Mouse (Mus musculus): Measurements from ENCODE around the gene Atf6.
A peak's percentile ranks its signal among the peaks of the same experiment; 100 is the strongest.

Gene Atf6

DNA sequence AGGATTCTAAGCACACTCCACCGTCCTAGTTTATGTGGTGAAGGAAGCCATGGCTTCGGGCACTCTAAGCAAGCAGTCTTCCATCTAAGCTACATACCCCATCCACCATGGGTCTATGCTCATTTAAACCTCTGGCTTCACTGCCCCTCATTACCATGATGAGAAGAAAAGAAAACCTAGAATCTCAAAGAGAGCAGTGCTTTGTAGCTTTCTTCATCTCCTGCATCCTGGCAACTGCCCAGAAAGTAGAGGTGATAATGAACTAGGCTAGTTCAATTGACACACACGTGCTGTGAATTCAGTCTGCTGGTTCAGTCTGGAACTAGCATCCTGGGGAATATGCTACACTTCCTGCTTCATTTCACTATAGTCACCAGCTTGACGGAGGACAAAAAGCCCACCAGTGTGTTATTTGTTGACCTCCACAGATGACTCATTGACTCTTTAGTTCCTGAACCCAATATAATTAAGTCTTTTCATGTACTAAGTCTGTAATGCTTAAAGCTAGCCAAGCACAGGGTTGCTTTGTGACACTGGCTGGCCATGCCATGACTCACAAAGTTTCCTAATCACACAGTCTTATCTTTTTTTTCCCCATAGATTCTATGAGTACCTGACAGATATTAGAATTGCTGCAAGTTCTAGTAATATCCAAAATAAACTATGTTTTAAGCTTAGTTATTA lies 162.5 kb downstream of the Atf6 start:
- no peak for DNase-seq (ENCODE audit: low spot score)

GRCm38 (mm10) chr1:170704103-170704502 lies 163.5 kb downstream of the Atf6 start:
- no peak for DNase-seq (ENCODE audit: low spot score)

DNA sequence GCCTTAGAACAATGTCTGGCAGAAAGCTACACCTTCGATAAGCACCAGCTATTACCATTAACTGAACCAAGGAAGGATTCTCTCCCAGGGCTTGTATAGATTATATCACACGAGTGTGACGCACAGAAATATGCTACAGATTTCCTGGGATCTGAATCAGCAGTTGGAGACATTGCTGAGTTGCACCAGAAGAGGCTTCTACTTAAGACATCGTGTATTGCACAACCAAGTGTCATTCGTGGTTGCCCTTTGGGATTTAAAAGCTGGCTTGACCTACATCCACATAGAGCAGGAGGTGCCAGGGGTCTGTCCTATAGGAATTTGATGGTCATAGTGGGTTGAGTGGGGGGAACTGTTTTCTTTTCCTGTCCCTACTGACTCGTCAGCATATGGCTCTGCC lies 164.6 kb downstream of the Atf6 start:
- no peak for DNase-seq (ENCODE audit: low spot score)

- no peak for DNase-seq (ENCODE audit: low spot score)
Observed at GRCm38 (mm10) chr1:170702263-170702662, 165.3 kb downstream of the Atf6 start.

GRCm38 (mm10) chr1:170701582-170701981 lies 166.0 kb downstream of the Atf6 start:
- DNase-seq (ENCODE audit: low spot score), result no peak

DNA sequence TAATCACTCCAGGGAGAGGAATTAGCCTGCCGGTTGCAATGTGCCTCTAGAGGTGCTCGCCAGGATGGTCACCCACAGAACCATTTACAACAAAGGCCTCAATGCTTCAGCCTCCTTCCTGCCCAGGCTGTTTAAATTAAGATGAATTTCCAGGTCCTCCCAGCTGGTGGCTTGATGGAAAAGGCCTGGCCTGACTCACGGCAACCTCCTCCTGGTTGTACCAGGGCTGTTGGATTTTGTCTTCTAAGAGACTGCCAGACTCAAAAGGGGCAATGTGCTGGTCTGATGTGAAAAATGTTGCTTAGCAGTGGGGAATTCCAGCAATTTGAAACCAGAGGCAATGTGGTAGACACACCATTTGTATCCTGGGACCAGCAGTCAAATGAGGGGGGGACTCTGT lies 166.4 kb downstream of the Atf6 start:
- no peak for DNase-seq (ENCODE audit: low spot score)

DNA sequence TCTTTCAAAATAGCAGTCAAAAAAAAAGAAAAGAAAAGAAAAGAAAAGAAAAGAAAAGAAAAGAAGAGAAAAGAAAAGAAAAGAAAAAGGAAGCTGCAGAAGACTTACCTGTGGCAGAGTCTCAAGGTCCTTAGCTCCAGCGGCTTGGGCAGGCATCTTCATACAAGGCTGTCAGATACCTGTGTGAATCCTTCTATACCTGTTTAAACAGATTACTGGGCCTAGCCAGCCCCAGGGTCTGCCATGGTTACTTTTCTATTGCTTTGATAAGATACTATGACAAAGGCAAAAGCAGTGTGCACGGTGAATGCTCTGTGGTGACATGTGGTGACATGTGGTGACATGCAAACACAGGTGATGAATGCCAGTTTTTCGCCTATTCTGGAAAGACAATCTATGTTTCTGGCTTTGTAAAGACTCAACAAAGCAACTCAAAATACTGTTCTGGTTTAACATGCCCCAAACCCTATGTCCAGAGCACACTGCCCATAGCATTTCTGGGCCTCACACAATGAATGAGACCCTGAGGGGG lies 167.0 kb downstream of the Atf6 start:
- no peak for DNase-seq (ENCODE audit: low spot score)

- no peak for DNase-seq (ENCODE audit: low spot score)
Observed at GRCm38 (mm10) chr1:170699553-170699952, 168.0 kb downstream of the Atf6 start.

DNA sequence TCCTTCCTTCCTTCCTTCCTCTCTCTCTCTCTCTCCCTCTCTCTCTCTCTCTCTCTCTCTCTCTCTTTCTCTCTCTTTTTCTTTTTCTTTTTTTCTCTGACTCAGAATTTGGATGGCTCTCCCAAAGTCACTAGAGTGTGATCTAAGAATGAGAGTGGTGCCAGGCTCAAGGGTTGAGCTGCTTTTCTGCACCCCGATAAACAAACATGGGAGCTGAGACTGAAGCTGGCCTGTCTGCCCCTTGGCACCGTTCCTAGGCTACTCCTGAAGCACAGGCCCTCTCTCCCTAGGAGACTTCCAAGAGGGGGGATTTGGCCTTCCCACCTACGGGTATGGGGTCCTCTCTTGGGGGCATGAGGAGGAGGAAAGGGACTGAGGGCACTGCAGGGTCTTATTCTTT lies 168.8 kb downstream of the Atf6 start:
- DNase-seq (ENCODE audit: low spot score), result no peak

GRCm38 (mm10) chr1:170697771-170698356 lies 169.7 kb downstream of the Atf6 start:
- DNase-seq (ENCODE audit: low spot score), result no peak

DNA sequence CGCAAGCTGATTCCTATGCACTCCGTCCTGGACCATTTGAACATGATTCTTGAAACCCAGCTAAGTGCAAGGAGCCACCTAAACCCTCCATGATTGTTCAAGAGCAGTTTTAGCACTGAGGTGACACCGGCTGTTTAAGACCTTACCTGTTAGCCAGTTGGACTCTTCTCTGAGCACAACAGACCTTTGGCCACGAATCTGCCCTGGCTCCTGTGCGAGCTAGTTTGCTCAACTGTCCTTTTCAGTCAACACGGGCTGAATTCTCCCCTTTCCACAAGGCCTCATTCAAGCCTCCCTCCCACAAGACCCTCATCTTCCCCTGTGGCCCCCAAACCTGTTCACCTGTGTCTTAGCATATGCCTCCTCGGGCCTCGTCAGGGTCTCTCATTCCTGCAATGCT lies 170.6 kb downstream of the Atf6 start:
- no peak for DNase-seq (ENCODE audit: low spot score)

DNA sequence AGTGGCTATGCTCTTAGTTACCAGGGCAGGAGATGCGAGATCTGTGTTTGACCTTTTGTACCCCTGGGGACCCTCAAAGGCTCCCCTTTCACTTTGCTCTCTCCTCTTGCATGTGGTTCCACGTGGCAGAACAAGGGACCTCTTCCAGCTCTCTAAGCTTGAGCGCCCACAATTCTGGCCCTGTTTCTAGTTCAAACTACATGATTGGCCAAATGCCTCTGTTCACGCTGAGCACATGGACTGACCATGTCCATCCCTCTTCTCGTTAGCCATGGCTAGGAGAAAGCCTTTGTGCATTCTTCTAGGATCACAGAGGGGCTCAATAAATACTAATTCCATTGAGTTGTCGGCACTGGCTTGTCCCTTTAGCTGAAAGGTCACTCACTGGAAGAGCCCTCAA lies 172.2 kb downstream of the Atf6 start:
- no peak for DNase-seq (ENCODE audit: low spot score)

DNA sequence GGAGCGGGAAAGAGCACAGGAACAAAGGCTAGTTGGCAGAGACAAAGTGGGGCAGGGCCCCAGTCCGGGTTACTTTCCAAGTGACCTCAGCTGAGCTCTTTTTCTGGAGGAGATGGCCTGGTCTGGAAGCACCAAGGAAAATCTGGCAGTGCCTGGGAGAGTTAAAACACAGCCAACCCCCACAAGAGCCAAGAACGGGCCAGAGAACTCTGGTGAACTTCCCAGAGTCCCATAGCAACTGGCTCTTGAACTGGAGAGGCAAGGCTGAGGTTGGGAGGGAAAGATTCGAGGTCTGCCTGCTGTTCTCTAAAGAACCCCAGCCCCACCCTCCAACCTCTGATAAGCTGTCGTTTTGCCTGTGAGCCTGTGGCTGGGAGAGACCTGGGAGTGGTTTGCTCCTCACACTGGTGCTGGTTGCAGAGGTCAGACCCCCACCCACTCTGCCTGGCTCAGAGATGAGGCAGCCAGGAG lies 172.7 kb downstream of the Atf6 start:
- no peak for DNase-seq (ENCODE audit: low spot score)

DNA sequence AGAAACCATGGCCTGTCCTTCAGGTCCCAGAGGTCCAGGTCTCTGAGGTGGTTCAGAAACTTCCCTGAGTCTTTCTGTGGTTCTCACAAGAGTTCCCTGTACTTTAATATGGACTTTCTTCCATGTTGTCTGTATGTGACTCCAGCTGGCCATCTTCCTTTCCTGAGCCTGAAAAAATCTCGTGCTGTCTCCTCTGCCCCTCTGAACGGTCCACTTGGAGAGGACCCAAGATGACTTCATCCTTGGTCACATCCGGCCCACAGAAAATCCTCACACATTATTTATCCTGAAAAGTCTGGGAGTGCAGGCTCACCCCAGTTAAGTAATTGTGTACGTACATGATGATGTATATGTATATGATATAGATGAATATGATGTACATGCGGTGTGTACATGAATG lies 176.3 kb downstream of the Atf6 start:
- no peak for DNase-seq (ENCODE audit: low spot score)

DNA sequence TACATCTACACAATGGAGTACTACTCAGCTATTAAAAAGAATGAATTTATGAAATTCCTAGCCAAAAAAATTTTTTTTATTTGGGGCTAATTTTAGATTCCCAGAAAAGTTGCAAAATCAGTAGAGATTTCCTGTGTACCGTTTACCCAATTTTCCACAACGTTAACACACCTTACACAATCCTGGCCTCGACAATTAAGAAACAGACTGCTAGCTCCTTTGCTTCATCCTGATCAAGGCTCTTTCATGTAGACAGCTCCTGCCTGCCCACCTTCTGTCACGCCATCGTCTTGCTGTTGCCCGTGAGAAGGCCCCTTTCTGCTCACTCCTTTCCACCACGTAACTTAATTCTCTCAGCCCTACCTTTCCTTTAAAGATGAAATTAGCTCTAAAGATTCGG lies 177.8 kb downstream of the Atf6 start:
- no peak for DNase-seq (ENCODE audit: low spot score)

DNA sequence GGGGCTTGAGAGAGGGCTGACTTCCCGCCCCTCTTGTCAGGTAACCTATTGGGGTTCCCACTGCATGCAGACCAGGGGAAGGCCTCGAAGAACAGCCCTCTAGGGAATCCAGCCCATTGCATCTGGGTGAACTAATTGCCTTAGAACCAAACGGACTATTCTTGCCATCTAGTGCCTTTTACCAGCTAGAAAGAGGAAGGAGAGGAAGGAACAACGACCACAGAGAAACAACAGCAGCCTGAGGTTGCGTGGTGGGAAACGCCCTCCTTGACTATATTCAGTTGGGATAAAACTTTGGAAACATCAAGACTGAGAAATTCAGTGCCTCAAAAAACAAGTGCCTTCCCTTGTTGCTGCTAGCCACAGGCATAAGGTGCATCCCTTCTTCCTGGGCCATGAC lies 183.7 kb downstream of the Atf6 start:
- DNase-seq (ENCODE audit: low spot score), result no peak

DNA sequence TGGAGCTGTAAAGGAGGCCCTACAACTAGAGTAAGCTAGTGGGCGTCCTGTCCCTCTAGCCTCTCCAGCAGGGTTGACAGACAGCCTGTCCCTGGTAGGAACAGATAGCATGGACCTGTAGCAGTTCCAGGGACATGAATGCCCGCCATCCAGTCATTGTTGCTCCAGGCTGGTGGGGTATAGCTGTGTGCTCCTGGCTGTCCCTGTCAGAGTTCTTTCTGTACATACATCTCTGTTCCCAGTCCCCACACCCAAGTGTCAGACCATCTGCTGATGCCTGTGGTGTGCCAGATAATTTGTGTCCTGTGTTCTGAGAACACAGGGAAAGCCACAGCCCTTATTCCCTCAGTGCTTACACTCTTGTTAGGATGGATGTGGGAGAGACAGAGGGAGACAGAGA lies 187.9 kb downstream of the Atf6 start:
- no peak for DNase-seq (ENCODE audit: low spot score)

GRCm38 (mm10) chr1:170678861-170679260 lies 188.7 kb downstream of the Atf6 start:
- DNase-seq (ENCODE audit: low spot score), result no peak

DNA sequence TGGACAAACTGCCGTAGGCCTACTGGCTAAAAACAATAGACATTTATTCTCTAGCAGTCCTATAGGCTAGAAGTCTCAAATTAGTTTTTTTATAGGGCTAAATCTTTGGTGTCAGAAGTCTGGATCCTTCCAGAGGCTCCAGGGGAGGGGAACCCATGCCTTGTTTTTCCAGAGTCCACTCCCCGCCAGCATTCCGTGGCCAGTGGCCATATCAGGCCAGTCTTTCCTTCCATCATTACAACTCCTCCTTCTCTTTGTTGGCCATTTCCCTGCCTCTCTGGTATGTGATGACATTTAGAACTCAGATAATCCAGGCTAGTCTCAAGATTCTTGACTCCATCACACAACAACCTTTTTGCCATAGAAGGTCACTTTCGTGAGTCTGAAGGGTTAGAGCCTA lies 189.9 kb downstream of the Atf6 start:
- no peak for DNase-seq (ENCODE audit: low spot score)

DNA sequence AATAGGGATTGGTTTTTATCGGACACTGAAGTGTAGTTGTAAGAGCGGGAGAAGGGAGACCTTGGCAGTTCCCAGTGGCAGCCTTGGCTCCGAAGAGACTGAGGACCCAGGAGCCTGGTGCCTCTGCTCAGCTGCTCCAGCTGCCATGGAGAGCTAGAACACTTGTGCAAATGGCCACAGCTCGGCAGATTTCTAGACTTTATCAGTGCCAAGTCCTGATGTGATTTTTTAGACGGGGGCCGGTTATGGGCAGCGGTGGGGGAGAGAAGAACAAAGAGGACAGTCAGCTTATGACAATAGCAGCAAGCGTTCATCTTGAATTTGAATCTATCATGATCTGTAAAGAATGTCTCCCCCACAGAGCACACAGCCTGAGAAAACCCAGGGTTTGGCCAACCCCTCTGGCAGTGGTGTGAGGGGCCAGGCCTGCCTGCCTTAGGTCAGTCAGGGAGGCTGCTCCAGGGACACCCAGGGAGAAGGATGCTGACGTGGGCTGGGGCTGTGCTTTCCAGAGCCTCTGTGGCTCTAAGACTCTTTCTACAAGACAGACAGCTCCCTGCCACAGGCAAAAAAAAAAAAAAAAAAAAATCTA lies 193.3 kb downstream of the Atf6 start:
- DNase-seq (ENCODE audit: low spot score), result no peak

GRCm38 (mm10) chr1:170665200-170665599 lies 202.4 kb downstream of the Atf6 start:
- no peak for DNase-seq (ENCODE audit: low spot score)

- DNase-seq (ENCODE audit: low spot score), result peak; percentile 45
Observed at GRCm38 (mm10) chr1:170664620-170665185, 202.9 kb downstream of the Atf6 start.

DNA sequence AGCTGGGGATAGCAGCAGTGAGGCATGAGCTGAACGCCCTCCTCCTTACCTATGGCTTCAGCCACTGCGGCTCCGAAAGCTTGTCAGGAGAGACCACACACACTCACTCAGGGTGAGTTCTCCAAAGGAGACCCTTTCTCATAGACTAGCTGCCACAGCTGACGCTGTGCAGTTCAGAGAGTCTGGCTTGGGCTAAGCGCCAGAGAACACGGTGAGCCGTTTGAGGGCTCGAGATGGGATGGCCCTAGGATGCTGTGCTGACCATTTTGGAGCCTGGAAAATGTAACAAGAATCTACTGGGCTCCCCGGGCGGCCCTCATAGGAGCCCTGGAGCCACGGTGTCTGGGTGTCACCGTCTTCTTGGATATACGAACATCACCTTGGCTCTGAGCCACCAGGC lies 208.3 kb downstream of the Atf6 start:
- no peak for DNase-seq (ENCODE audit: low spot score)
